ENCODE assay signal across 26 mouse cellular contexts in the genomic region with DNA sequence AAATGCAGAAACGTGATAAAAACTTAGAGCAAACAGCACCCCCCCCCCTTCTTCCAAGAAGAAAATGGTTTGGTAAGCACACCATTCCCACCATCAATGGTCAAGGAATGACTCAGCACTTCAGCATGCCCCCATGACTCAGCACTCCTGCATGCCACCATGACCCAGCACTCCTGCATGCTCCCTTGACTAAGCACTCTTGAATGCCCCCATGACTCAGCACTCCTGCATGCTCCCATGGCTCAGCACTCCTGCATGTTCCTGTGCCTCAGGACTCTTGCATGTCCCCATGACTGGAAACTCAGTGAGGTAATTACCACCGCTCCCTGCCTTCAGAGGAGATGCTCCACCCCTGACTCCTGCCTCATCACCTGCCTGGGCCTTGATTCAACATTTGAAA. TPM values are rescaled to one million over a fixed set of nuclear protein-coding genes. Genes with fewer than 3 reads are reported as not detected.
"Had no signal": no experiment of that assay in that cellular context is flagged by ENCODE, and none has a peak within 500 bp of the region (broad histone marks: within the 10 kb centered on the region; RNA-seq: fewer than 3 reads in every experiment).

No protein-coding gene starts in this region.

- H3K4me2 ChIP-seq: limb, embryonic 13.5 days; liver, embryonic 12.5 days; liver, embryonic 15.5 days; lung, embryonic 15.5 days; midbrain, embryonic 11.5 days; midbrain, embryonic 15.5 days; neural tube, embryonic 12.5 days; neural tube, embryonic 15.5 days had no signal

- ATAC-seq: liver, embryonic 12.5 days; midbrain, embryonic 15.5 days had no signal

- H3K9me3 ChIP-seq: limb, embryonic 10.5 days; limb, embryonic 13.5 days; lung, embryonic 15.5 days; midbrain, embryonic 15.5 days; neural tube, embryonic 12.5 days; neural tube, embryonic 15.5 days had no signal

- H3K4me3 ChIP-seq: layer of hippocampus, adult 2 months; limb, embryonic 10.5 days; limb, embryonic 13.5 days; liver, embryonic 12.5 days; liver, embryonic 15.5 days; lung, embryonic 15.5 days; midbrain, embryonic 15.5 days; neural tube, embryonic 12.5 days; neural tube, embryonic 15.5 days had no signal

- H3K4me1 ChIP-seq: limb, embryonic 10.5 days; liver, embryonic 12.5 days; liver, embryonic 15.5 days; lung, embryonic 15.5 days; midbrain, embryonic 15.5 days; neural tube, embryonic 12.5 days; neural tube, embryonic 15.5 days had no signal

- DNase-seq: kidney, adult 2 months; kidney, postnatal 25 days; layer of hippocampus, adult 9-11 months; liver; lung, adult 18-20 months; lung, postnatal 14 days; lung, postnatal 4 days; right cerebral cortex, adult 18-20 months; right cerebral cortex, postnatal 4 days; thymus, postnatal 25 days had no signal

- H3K9ac ChIP-seq: limb, embryonic 13.5 days; liver, embryonic 12.5 days; liver, embryonic 15.5 days; lung, embryonic 15.5 days; midbrain, embryonic 15.5 days; neural tube, embryonic 12.5 days; neural tube, embryonic 15.5 days had no signal

- H3K27me3 ChIP-seq: limb, embryonic 13.5 days; liver, embryonic 12.5 days; liver, embryonic 15.5 days; lung, embryonic 15.5 days; midbrain, embryonic 15.5 days; neural tube, embryonic 12.5 days; neural tube, embryonic 15.5 days had no signal

- H3K36me3 ChIP-seq: limb, embryonic 10.5 days; limb, embryonic 13.5 days; liver, embryonic 12.5 days; liver, embryonic 15.5 days; lung, embryonic 15.5 days; midbrain, embryonic 15.5 days; neural tube, embryonic 12.5 days; neural tube, embryonic 15.5 days had no signal

- H3K27ac ChIP-seq: kidney, postnatal 0 days; layer of hippocampus, adult 2 months; limb, embryonic 10.5 days; limb, embryonic 13.5 days; liver, embryonic 12.5 days; liver, embryonic 15.5 days; lung, embryonic 15.5 days; midbrain, embryonic 15.5 days; neural tube, embryonic 12.5 days; neural tube, embryonic 15.5 days; stomach, postnatal 0 days had no signal

RNA-seq across cellular contexts. Expression of gene Rxfp2, which starts 41.4 kb away (rescaled TPM):
- total RNA-seq: layer of hippocampus, postnatal 25 days; megakaryocyte-erythroid progenitor cell, adult 5-6 weeks had no signal
- polyA plus RNA-seq: large intestine, adult 2 months; liver, embryonic 15.5 days; thymus, postnatal 0 days had no signal
